Mouse (Mus musculus) CH12.LX (cell line): ENCODE measurements around the gene Ctnnbip1. TPM values are rescaled to one million over a fixed set of nuclear protein-coding genes. Genes with fewer than 3 reads are reported as not detected.

Source experiments
- DNase-seq: peaks from one replicate; pipeline ENCODE4 v3.0.0-alpha.2; 2013; ENCODE audit errors: extremely low read depth
- H3K27ac ChIP-seq: 2 replicates; pipeline ENCODE4 v1.5.1; 2012; ENCODE audit warnings: low read depth, mild to moderate bottlenecking, control low read depth, moderate library complexity; ENCODE audit not compliant: insufficient read depth
- H3K27me3 ChIP-seq: replicated peaks from 2 replicates; pipeline ENCODE3; 2012; ENCODE audit warnings: inconsistent platforms
- H3K36me3 ChIP-seq, 2 experiments: replicated peaks in 1 of 2; 2 replicates each; pipeline versions ENCODE3 to v1.6.1; 2012; ENCODE audit warnings: inconsistent platforms in 1 of 2, low read length in 1 of 2, mild to moderate bottlenecking in 1 of 2, mixed read lengths in 1 of 2, moderate library complexity in 1 of 2; ENCODE audit not compliant: control insufficient read depth in 1 of 2, insufficient read depth in 1 of 2
- H3K4me1 ChIP-seq, 2 experiments: 2 replicates each; pipeline ENCODE4 v1.6.1; 2012; ENCODE audit warnings: inconsistent platforms in 1 of 2, moderate library complexity in 1 of 2; ENCODE audit not compliant: insufficient read depth in 2 of 2, control insufficient read depth in 1 of 2
- H3K4me2 ChIP-seq: 2 replicates; pipeline ENCODE4 v1.6.1; 2012; ENCODE audit warnings: low read depth, mild to moderate bottlenecking, control low read depth; ENCODE audit not compliant: poor library complexity, insufficient read depth, severe bottlenecking
- H3K4me3 ChIP-seq, 3 experiments: fragments of 150-350 bp in 1 of 3; sonication (generic) in 1 of 3; replicated peaks in 1 of 3; 2 replicates each; pipeline versions ENCODE3 to v1.5.1; 2011 to 2012; ENCODE audit warnings: low read depth in 2 of 3, low read length in 2 of 3, mild to moderate bottlenecking in 2 of 3, moderate library complexity in 2 of 3, control low read depth in 1 of 3, improper control_type of control experiment in 1 of 3, inconsistent platforms in 1 of 3, mixed read lengths in 1 of 3; ENCODE audit not compliant: poor library complexity in 1 of 3
- H3K79me2 ChIP-seq: replicated peaks from 2 replicates; pipeline ENCODE4 v1.6.1; 2012; ENCODE audit warnings: mild to moderate bottlenecking, moderate library complexity; ENCODE audit not compliant: control insufficient read depth, poor library complexity, insufficient read depth, severe bottlenecking; ENCODE audit errors: extremely low read depth
- H3K9ac ChIP-seq: 2 replicates; pipeline ENCODE4 v1.6.1; 2012; ENCODE audit warnings: low read depth, mild to moderate bottlenecking, control low read depth, moderate library complexity; ENCODE audit not compliant: insufficient read depth
- H3K9me3 ChIP-seq: replicated peaks from 2 replicates; pipeline ENCODE3; 2012; ENCODE audit warnings: low read length, inconsistent platforms, mixed read lengths
- BHLHE40 ChIP-seq: IDR thresholded peaks from 2 replicates; pipeline ENCODE4 v1.6.1; 2011; ENCODE audit warnings: mild to moderate bottlenecking, low read depth, low read length, improper control_type of control experiment
- ELF1 ChIP-seq: IDR thresholded peaks from 2 replicates; pipeline ENCODE4 v1.6.1; 2014; ENCODE audit warnings: low read depth, mild to moderate bottlenecking, inconsistent platforms, low read length, improper control_type of control experiment
- EP300 ChIP-seq: IDR thresholded peaks from 2 replicates; pipeline ENCODE4 v1.6.1; 2011; ENCODE audit warnings: low read length, improper control_type of control experiment
- GABPA ChIP-seq: IDR thresholded peaks from 2 replicates; pipeline ENCODE4 v1.6.1; 2012; ENCODE audit warnings: low read depth, low read length, improper control_type of control experiment, inconsistent platforms; ENCODE audit not compliant: insufficient replicate concordance
- HCFC1 ChIP-seq: IDR thresholded peaks from 2 replicates; pipeline ENCODE4 v1.6.1; 2012; ENCODE audit warnings: low read depth, mild to moderate bottlenecking, inconsistent platforms, low read length, improper control_type of control experiment
- JUND ChIP-seq: conservative IDR thresholded peaks from 2 replicates; pipeline ENCODE4 v1.6.1; 2011; ENCODE audit warnings: low read depth, low read length, improper control_type of control experiment
- KAT2A ChIP-seq: IDR thresholded peaks from 2 replicates; pipeline ENCODE4 v1.6.1; 2012; ENCODE audit warnings: low read length, improper control_type of control experiment, inconsistent platforms; ENCODE audit not compliant: insufficient replicate concordance
- MAZ ChIP-seq: IDR thresholded peaks from 2 replicates; pipeline ENCODE4 v1.6.1; 2012; ENCODE audit warnings: low read depth, mild to moderate bottlenecking, inconsistent platforms, low read length, improper control_type of control experiment, moderate library complexity
- MEF2A ChIP-seq: IDR thresholded peaks from 2 replicates; pipeline ENCODE4 v1.6.1; 2014; ENCODE audit warnings: low read depth, mild to moderate bottlenecking, inconsistent platforms, low read length, improper control_type of control experiment, borderline replicate concordance
- MXI1 ChIP-seq: IDR thresholded peaks from 2 replicates; pipeline ENCODE4 v1.6.1; 2011; ENCODE audit warnings: mild to moderate bottlenecking, low read depth, low read length, improper control_type of control experiment
- NELFE ChIP-seq: IDR thresholded peaks from 2 replicates; pipeline ENCODE4 v1.6.1; 2011; ENCODE audit warnings: low read depth, low read length, improper control_type of control experiment
- NRF1 ChIP-seq: IDR thresholded peaks from 2 replicates; pipeline ENCODE4 v1.6.1; 2014; ENCODE audit warnings: low read depth, mild to moderate bottlenecking, inconsistent platforms, low read length, improper control_type of control experiment, moderate library complexity
- POLR2A ChIP-seq: IDR thresholded peaks from 2 replicates; pipeline ENCODE4 v1.6.1; 2011; ENCODE audit warnings: low read depth, mild to moderate bottlenecking, improper control_type of control experiment, low read length
- RAD21 ChIP-seq: IDR thresholded peaks from 2 replicates; pipeline ENCODE4 v1.6.1; 2011; ENCODE audit warnings: low read depth, mild to moderate bottlenecking, low read length, improper control_type of control experiment, moderate library complexity
- SIN3A ChIP-seq: IDR thresholded peaks from 2 replicates; pipeline ENCODE4 v1.6.1; 2012; ENCODE audit warnings: low read length, improper control_type of control experiment, inconsistent platforms
- SMC3 ChIP-seq: IDR thresholded peaks from 2 replicates; pipeline ENCODE4 v1.6.1; 2011; ENCODE audit warnings: low read depth, low read length, improper control_type of control experiment
- UBTF ChIP-seq: IDR thresholded peaks from 2 replicates; pipeline ENCODE4 v1.6.1; 2012; ENCODE audit warnings: low read depth, mild to moderate bottlenecking, inconsistent platforms, low read length, improper control_type of control experiment, moderate library complexity
- USF2 ChIP-seq: conservative IDR thresholded peaks from 2 replicates; pipeline ENCODE4 v1.6.1; 2011; ENCODE audit warnings: low read depth, low read length, improper control_type of control experiment
- ZC3H11A ChIP-seq: IDR thresholded peaks from 2 replicates; pipeline ENCODE4 v1.6.1; 2012; ENCODE audit warnings: low read depth, mild to moderate bottlenecking, inconsistent platforms, low read length, improper control_type of control experiment
- ZKSCAN1 ChIP-seq: IDR thresholded peaks from 2 replicates; pipeline ENCODE4 v1.6.1; 2012; ENCODE audit warnings: low read depth, inconsistent platforms, low read length, improper control_type of control experiment, borderline replicate concordance
- dilution Hi-C: fragments of 300-500 bp; cut with MboI; formaldehyde crosslinking; loops from 2 replicates; pipeline ENCODE4 v1.14.3; 2020; ENCODE audit warnings: low sequenced_read_pairs; ENCODE audit not compliant: extremely low pct_unique_long_range_greater_than_20kb, extremely low pct_ligation_motif_present
- in situ Hi-C: fragments of 300-500 bp; cut with MboI; formaldehyde crosslinking; loops from 3 replicates; pipeline ENCODE4 v1.14.3; 2019; ENCODE audit warnings: low sequenced_read_pairs, low pct_ligation_motif_present, low pct_unique_long_range_greater_than_20kb, mixed read lengths
- polyA plus RNA-seq: library from polyadenylated mRNA; unstranded; fragments of >175 nt; gene quantifications from 2 replicates; pipeline ENCODE4 v1.2.1, GENCODE M21; 2012; ENCODE audit warnings: low read depth; ENCODE audit not compliant: insufficient read length
- total RNA-seq, 2 experiments: library from RNA; depleted of rRNA; stranded (reverse); fragments of 300-350 nt in 1 of 2; fragments of >200 nt in 1 of 2; gene quantifications; 2 replicates each; pipeline ENCODE4 v1.2.3; 2012 to 2014

Gene Ctnnbip1
- total and polyA plus RNA-seq, 3 experiments, result 4.5 to 5.9 (median 5.7) TPM

DNA sequence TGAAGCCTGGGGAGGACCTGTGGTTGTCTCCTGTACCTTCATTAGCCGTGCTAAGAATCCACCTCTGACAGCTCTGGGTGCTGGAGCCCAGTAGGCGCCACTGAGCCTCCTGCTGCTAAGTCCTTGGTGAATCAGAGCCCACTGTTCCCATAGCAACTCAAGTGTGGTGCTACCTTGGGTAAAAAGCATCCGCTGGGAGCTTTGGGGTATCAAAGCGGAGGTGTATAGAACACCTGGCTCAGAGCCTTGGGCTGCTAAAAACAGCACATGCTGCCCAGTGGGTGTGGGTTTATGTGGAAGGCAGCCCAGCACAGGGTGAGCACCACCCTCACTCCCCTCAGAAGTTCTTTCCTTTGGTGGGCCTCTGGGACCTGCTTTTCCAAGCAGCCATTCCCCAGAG is 38.1 kb downstream of the Ctnnbip1 start:
- Histone ChIP-seq H3K79me2 (no peaks in the 10 kb centered on the region), H3K27me3 (no peaks in the 10 kb centered on the region), H3K9ac (no peak overlapping the region)

DNA sequence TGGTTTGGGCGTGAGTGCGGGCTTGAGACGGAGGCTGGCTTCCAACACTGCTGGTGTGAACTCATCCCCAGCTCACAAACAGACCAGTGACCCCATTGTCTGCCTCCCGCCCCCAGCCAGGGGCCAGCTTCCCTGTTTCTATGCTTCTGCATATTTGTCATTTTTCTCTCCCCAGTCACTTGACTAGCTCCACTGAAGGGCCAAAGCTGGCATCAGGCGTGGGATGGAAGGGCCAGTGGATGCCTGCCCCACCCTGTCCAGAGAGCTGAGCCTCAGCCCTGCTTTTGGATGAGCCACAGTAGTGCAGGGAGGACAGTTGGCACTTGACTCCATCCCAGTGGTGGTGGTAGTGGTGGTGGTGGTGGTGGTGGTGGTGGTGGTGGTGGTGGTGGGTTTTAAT is 39.9 kb downstream of the Ctnnbip1 start:
- no peak overlapping the region for H3K4me3 ChIP-seq
- H3K9me3 ChIP-seq, result no peaks in the 10 kb centered on the region
- no peak overlapping the region for H3K27ac ChIP-seq
- no peak for DNase-seq
- in situ Hi-C loops (no loop called here), dilution Hi-C loops (no loop called here)
- TF ChIP-seq SMC3, result no peak
- no peak for TF ChIP-seq POLR2A
- TF ChIP-seq USF2, result no peak
- H3K36me3 ChIP-seq, result no peaks in the 10 kb centered on the region
- H3K4me2 ChIP-seq, result no peak overlapping the region
- peaks cover 9 to 23% of the 10 kb centered on the region in 2 experiments for H3K4me1 ChIP-seq
- no peak overlapping the region for H3K9ac ChIP-seq
- H3K79me2 ChIP-seq, result no peaks in the 10 kb centered on the region
- H3K27me3 ChIP-seq, result no peaks in the 10 kb centered on the region

More for the DNA sequence above, 38.1 kb downstream of the Ctnnbip1 start:
- no peak for TF ChIP-seq ZKSCAN1
- no peak for TF ChIP-seq GABPA
- no peak for TF ChIP-seq ELF1
- no peak for TF ChIP-seq JUND
- no peak for TF ChIP-seq UBTF
- no peak for TF ChIP-seq HCFC1
- no peak for TF ChIP-seq MXI1
- TF ChIP-seq SMC3, result no peak
- no peak for TF ChIP-seq NRF1
- no peak for TF ChIP-seq NELFE
- TF ChIP-seq, all 38 proteins: peak for 0
- dilution Hi-C loops (no loop called here), in situ Hi-C loops (no loop called here)
- H3K4me2 ChIP-seq, result no peak overlapping the region
- no peak overlapping the region for H3K27ac ChIP-seq
- no peaks in the 10 kb centered on the region for H3K9me3 ChIP-seq
- peaks cover 0 to 12% of the 10 kb centered on the region in 2 experiments; a peak in 1 of 4 replicates for H3K4me1 ChIP-seq
- DNase-seq, result no peak
- H3K36me3 ChIP-seq, result no peaks in the 10 kb centered on the region
- H3K4me3 ChIP-seq, result no peak overlapping the region

DNA sequence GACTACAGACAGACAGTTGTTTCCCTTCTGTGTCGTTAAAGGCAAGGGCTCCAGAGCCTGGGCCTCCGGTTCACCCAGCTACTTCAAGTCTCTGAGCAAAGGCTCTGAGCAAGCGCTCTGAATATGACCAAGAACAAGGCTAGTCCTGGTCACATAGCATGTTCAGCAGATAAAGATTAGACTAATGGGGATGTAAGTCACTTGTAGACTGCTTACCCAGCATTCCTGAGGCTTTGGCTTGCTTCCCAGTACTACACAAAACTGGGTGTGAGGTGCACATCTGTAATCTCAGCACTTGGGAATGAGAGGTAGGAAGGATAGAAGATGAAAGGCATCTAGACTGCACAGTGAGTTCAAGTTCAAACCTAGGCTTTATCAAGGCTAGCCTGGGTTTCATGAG is 40.4 kb downstream of the Ctnnbip1 start:
- Histone ChIP-seq H3K4me2 (no peak overlapping the region), H3K27ac (no peak overlapping the region), H3K27me3 (no peaks in the 10 kb centered on the region), H3K9ac (no peak overlapping the region), H3K4me1 (peaks cover 9 to 23% of the 10 kb centered on the region in 2 experiments), H3K36me3 (no peaks in the 10 kb centered on the region), H3K4me3 (no peak overlapping the region), H3K9me3 (no peaks in the 10 kb centered on the region), H3K79me2 (no peaks in the 10 kb centered on the region)
- dilution Hi-C loops (no loop called here), in situ Hi-C loops (no loop called here)
- TF ChIP-seq RAD21, result no peak
- no peak for TF ChIP-seq EP300
- no peak for TF ChIP-seq KAT2A
- TF ChIP-seq SIN3A, result no peak
- no peak for TF ChIP-seq MEF2A
- no peak for TF ChIP-seq BHLHE40
- no peak for TF ChIP-seq GABPA
- no peak for TF ChIP-seq MAZ
- no peak for TF ChIP-seq ZC3H11A
- DNase-seq, result no peak
